Mouse (Mus musculus) brain, embryonic 14.5 days (tissue): ENCODE measurements around the gene Padi4.

ENCODE experiments used
- CTCF ChIP-seq: fragments of 200-500 bp; IDR thresholded peaks from 2 replicates; pipeline ENCODE4 v1.5.1; 2012; ENCODE audit warnings: inconsistent platforms, mild to moderate bottlenecking, moderate library complexity, borderline replicate concordance; ENCODE audit not compliant: insufficient read depth, insufficient read length; ENCODE audit errors: extremely low read depth
- POLR2A ChIP-seq: fragments of 200-500 bp; IDR thresholded peaks from 2 replicates; pipeline ENCODE4 v1.6.1; 2012; ENCODE audit warnings: mild to moderate bottlenecking, inconsistent platforms, borderline replicate concordance; ENCODE audit not compliant: poor library complexity, insufficient read depth, insufficient read length, severe bottlenecking; ENCODE audit errors: extremely low read depth

DNA sequence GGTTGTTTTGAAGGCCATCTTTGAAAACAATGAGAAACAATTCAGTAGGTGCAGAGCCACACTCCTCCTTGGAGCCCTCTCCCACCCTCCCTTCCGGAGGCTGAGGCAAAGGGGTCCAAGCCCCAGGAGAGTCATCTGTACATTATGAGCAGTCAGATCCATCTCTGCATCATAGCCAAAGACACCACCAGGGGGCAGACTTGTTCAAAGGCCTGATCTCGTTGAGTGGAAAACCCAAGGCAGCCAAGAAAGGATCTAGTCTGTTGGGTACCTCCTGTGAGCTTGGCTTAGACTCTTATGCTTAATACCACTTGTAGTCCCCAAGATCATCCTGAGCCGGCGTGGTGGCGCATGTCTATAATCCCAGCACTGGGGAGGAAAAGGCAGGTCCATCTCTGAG, 48.0 kb upstream of the Padi4 start:
- peak; percentile 52; the same call in 1 of the 2 replicates for TF ChIP-seq CTCF
- TF ChIP-seq POLR2A: no peak
